Comparison of ENCODE assay signal across 26 mouse cellular contexts in the genomic region with DNA sequence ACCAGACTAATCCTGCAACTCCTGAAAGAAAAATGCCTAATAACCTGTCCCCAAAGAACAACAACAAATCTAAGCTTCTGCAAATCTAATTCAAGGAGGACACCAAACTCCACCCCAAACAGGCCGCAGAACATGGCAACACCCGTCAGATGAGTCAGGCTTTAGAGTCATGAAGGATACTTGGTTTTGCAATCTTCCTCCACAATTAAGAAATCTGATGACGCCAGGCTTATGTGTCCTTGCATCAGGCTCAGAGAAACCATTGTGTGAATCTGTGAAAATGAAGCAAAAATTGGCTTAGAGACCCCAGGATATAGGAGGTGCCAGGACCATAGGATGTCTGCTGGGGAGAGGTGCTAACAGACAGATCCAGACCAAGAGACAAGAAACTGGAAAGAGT.
DNase-seq lines count a peak whose midpoint lies in the region; ATAC-seq lines count a peak whose summit lies in the region.
"Had no signal": no experiment of that assay in that cellular context is flagged by ENCODE, and none has a peak within 500 bp of the region (broad histone marks: within the 10 kb centered on the region; RNA-seq: fewer than 3 reads in every experiment).

No protein-coding gene starts in this region.

- 98% methylated on average over 3 of the region's 3 CpGs for WGBS in limb, embryonic 10.5 days

- intact Hi-C loops in heart, postnatal 10 days (cut with DNase I) = no loop called here

- no peaks in the 10 kb centered on the region for H3K36me3 ChIP-seq in limb, embryonic 10.5 days
- H3K36me3 ChIP-seq: heart, embryonic 10.5 days; kidney, embryonic 15.5 days; midbrain, embryonic 12.5 days; neural tube, embryonic 13.5 days had no signal

- ATAC-seq in granulocyte monocyte progenitor cell, adult 5-6 weeks (replicated peaks; ENCODE audit: poor library complexity, severe bottlenecking) = peak; percentile 40
- ATAC-seq: forebrain, embryonic 16.5 days; hindbrain, embryonic 16.5 days had no signal

- no peaks in the 10 kb centered on the region for H3K27me3 ChIP-seq in limb, embryonic 10.5 days (ENCODE audit: low read depth, poor library complexity, severe bottlenecking)
- H3K27me3 ChIP-seq: CH12.LX; kidney, embryonic 15.5 days; megakaryocyte, embryonic 14.5 days; midbrain, embryonic 12.5 days; neural tube, embryonic 13.5 days had no signal

- no peak overlapping the region for H3K27ac ChIP-seq in limb, embryonic 10.5 days
- H3K27ac ChIP-seq: gastrocnemius, adult 2 months; heart, embryonic 10.5 days; kidney, embryonic 15.5 days; liver, embryonic 14.5 days; midbrain, embryonic 12.5 days; neural tube, embryonic 13.5 days had no signal

- DNase-seq in adrenal gland, postnatal 10 days = peak; percentile 4
- DNase-seq in adrenal gland, adult 8-10 months = no peak
- DNase-seq in heart, adult 8-10 months (ENCODE audit: low spot score) = peak; percentile 1
- DNase-seq in heart, postnatal 10 days = no peak
- peak; percentile 4 for DNase-seq in 3T3-L1 (ENCODE audit: low read depth, low spot score)
- DNase-seq in limb, embryonic 10.5 days (ENCODE audit: low spot score) = no peak
- DNase-seq: B cell, adult 2 months; cerebellum, adult 2 months; cerebellum, postnatal 14 days; gastrocnemius, adult 2 months; gastrocnemius, postnatal 36 days; kidney, adult 18-20 months; kidney, postnatal 4 days; lung, adult 2 months; thymus, postnatal 4 days had no signal

- no peaks in the 10 kb centered on the region for H3K4me1 ChIP-seq in limb, embryonic 10.5 days
- H3K4me1 ChIP-seq: heart, embryonic 10.5 days; kidney, embryonic 15.5 days; megakaryocyte, embryonic 14.5 days; midbrain, embryonic 12.5 days; neural tube, embryonic 13.5 days had no signal

- no peak overlapping the region for H3K4me3 ChIP-seq in limb, embryonic 10.5 days
- H3K4me3 ChIP-seq: erythroblast, embryonic 14.5 days; gastrocnemius, adult 2 months; heart, embryonic 10.5 days; kidney, embryonic 15.5 days; megakaryocyte, embryonic 14.5 days; midbrain, embryonic 12.5 days; neural tube, embryonic 13.5 days had no signal

- H3K9me3 ChIP-seq in limb, embryonic 10.5 days (replicated peaks) = no peaks in the 10 kb centered on the region
- H3K9me3 ChIP-seq: heart, embryonic 10.5 days; kidney, embryonic 15.5 days; megakaryocyte, embryonic 14.5 days; midbrain, embryonic 12.5 days; neural tube, embryonic 13.5 days had no signal

Comparison
In these comparisons a context has a peak if more than half of its experiments do, and no peak if none do; other contexts are left out.
1. DNase-seq: peak in adrenal gland, postnatal 10 days (single experiment), heart, adult 8-10 months (single experiment) and 3T3-L1 (single experiment); none in adrenal gland, adult 8-10 months (single experiment), heart, postnatal 10 days (0 of 2) and limb, embryonic 10.5 days (single experiment).